Mouse (Mus musculus) R1 (cell line): Measurements from ENCODE around the gene Nckap1l.
A peak's percentile ranks its signal among the peaks of the same experiment; 100 is the strongest.
"Not testable (repeated sequence)": the region's sequence is repeated elsewhere in the genome, so short reads cannot be mapped to it uniquely, and the experiment has no call there.

Experiments
- DNase-seq: peaks from one replicate; pipeline ENCODE4 v3.0.0-alpha.2; 2018; ENCODE audit warnings: low read depth, low spot score

Gene Nckap1l

GRCm38 (mm10) chr15:103453551-103454218 lies at the start of gene Nckap1l:
TSS of gene Nckap1l (plus strand) at chr15:103453794.
- DNase-seq: peak; percentile 3

GRCm38 (mm10) chr15:103405586-103405985 lies 48.0 kb upstream of the Nckap1l start:
- DNase-seq: peak; percentile 11

GRCm38 (mm10) chr15:103427017-103427416 lies 26.6 kb upstream of the Nckap1l start:
- no peak for DNase-seq

GRCm38 (mm10) chr15:103430241-103430640 lies 23.4 kb upstream of the Nckap1l start, which contains the start of gene Gtsf1:
TSS of gene Gtsf1 (minus strand) at chr15:103430470.
- DNase-seq: peak; percentile 37

- not testable (repeated sequence) for DNase-seq
Measured at GRCm38 (mm10) chr15:103445966-103446365, 7.6 kb upstream of the Nckap1l start.

- no peak for DNase-seq
Measured at GRCm38 (mm10) chr15:103448369-103448768, 5.2 kb upstream of the Nckap1l start, which contains the start of gene Gtsf2. TSS of gene Gtsf2 (minus strand) at chr15:103448469.

- no peak for DNase-seq
Measured at GRCm38 (mm10) chr15:103454449-103454848, 855 bp downstream of the Nckap1l start.

GRCm38 (mm10) chr15:103462539-103463261 lies 9.1 kb downstream of the Nckap1l start:
- no peak for DNase-seq

GRCm38 (mm10) chr15:103471488-103472194 lies 18.0 kb downstream of the Nckap1l start:
- DNase-seq: no peak

- no peak for DNase-seq
Measured at GRCm38 (mm10) chr15:103472265-103472664, 18.7 kb downstream of the Nckap1l start.

GRCm38 (mm10) chr15:103473182-103473581 lies 19.6 kb downstream of the Nckap1l start:
- DNase-seq: no peak

GRCm38 (mm10) chr15:103473769-103474168 lies 20.2 kb downstream of the Nckap1l start:
- no peak for DNase-seq

GRCm38 (mm10) chr15:103479080-103479606 lies 25.5 kb downstream of the Nckap1l start:
- DNase-seq: no peak

GRCm38 (mm10) chr15:103480129-103480528 lies 26.5 kb downstream of the Nckap1l start:
- no peak for DNase-seq

GRCm38 (mm10) chr15:103482488-103482887 lies 28.9 kb downstream of the Nckap1l start:
- DNase-seq: peak; percentile 60

GRCm38 (mm10) chr15:103484490-103484889 lies 30.9 kb downstream of the Nckap1l start:
- no peak for DNase-seq

GRCm38 (mm10) chr15:103485106-103485505 lies 31.5 kb downstream of the Nckap1l start:
- no peak for DNase-seq

- DNase-seq: no peak
Measured at GRCm38 (mm10) chr15:103486658-103487057, 33.1 kb downstream of the Nckap1l start.

GRCm38 (mm10) chr15:103488336-103488735 lies 34.7 kb downstream of the Nckap1l start:
- no peak for DNase-seq

GRCm38 (mm10) chr15:103496204-103497140 lies 42.9 kb downstream of the Nckap1l start:
- DNase-seq: no peak

GRCm38 (mm10) chr15:103498157-103498556 lies 44.6 kb downstream of the Nckap1l start:
- no peak for DNase-seq
